Mouse (Mus musculus): ENCODE measurements around the gene Rffl. TPM values are rescaled to one million over a fixed set of nuclear protein-coding genes. Genes with fewer than 3 reads are reported as not detected.

The Rffl gene
- total RNA-seq (2021) = 1 to 10 TPM; 5.8 to 7.5 TPM
- long read RNA-seq, experiment 1, partial matches to known transcripts = 4 of 14 reads
- long read RNA-seq, experiment 1, other reads (novel, unspliced or antisense) = 8 of 14 reads
- long read RNA-seq, experiment 2, partial matches to known transcripts = 5 of 23 reads
- long read RNA-seq, experiment 2, other reads (novel, unspliced or antisense) = 15 of 23 reads

- peak; percentile 96 to 99 for DNase-seq (ENCODE audit: low spot score in 2 of 2)
These were observed at the start of gene Rffl for GRCm38 (mm10) chr11:82871031-82871446. TSS of gene Rffl (minus strand) at chr11:82871210.

DNA sequence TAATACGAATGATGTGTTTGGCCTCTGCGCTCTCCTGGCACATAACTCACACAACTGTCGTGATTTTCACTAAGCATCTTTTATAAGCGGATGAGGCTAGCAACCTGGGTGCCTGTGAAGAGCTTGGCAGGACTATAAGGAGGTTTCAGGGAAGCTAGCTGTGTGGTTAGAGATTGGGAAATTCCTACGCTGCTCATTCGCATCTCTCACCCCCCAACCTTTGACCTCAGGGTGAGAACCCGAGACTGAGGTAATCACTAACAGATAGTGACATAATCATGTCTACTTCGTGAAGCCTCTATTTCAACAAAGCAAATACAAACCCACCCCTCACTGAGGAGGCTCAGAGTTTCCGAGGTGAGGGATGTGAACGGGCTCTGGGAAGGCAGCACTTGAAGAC, 49.8 kb upstream of the Rffl start:
- no peak for DNase-seq (ENCODE audit: low spot score in 2 of 2)

DNA sequence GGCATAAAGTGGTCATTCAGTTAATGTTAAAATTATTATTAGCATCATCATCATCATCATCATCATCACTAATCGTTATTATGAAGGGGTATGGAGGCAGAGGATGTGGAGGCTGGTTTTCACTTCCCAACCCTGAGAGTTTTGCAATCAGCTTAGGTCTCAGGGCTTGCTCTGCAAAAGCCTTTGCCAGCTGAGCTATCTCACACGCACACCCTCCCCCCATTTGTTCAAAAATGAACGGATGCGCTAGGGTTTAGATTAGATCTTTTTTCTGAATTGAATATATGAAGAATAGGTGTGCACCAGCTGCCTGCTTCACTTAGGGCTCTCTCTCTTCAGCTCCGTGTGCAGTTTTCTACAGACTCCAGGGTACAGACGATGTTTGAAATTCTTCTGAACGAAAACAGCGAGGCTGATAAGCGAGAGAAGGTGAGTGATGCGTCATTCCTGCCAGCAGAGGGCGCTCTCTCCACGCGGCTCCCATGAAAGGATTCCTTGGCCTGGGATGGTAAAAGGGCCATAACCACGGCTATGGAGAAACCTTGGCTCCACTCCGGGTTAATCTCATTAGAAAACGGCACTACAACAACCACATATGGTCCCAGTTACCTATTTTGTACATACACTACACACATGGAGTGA, 43.8 kb upstream of the Rffl start:
- peak; percentile 80 to 81 for DNase-seq (ENCODE audit: low spot score in 2 of 2)

DNA sequence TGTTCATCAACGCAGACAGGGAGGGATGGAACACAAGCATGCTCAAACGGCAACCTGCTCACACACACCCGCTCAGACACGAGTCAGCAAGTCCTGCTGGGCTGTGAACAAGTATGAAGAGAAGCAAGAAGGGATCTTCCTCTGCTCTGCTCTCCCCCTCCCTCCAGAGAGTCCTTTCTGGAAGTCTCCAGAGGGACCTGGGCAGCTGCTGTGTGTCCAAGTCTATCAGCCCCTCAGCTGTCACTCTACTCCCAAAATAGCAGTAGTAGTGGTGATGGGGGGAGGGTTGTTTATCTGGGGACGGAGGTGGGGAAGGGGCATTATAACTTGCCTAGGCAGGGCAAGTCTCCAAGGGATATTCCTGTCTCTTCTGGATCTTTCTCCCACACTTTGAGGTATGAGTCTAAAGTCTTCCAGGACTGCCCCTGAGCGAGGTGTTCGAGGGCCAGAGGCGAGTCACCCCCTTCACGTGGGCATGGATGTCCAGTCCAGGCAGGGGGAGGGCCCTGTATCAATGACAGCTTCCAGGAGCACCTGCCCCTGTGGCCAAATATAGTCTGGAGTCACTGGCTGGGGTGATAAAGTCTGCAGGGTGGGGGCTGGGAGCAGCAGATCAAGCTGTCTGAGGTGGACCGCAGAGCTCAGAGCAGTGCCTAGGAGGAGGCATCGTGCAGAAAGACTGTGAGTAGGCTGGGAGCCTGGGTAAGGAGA, 39.8 kb upstream of the Rffl start:
- DNase-seq (ENCODE audit: low spot score in 2 of 2) = no peak

DNA sequence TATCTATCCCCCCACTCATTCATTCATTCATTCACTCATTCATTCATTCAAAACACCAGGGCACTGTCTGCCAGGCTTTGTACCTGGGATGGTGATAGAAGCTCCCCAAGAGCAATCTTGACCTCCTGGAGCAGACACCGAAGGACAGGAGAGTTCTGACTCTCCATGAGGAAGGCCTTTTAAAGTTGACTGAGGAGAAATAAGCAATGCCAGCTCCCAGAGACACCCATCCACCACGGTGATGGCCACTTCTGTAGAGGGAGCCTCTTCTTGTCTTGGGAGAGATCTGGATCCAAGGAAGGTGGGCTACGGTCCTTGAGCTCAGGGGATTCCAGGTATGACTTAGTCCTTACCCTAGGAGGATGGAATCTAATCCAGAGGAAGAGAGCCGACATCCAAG, 39.2 kb upstream of the Rffl start, which contains the start of gene Unc45b:
TSS of gene Unc45b (plus strand) at position 301 of the 400 bp plus-strand sequence.
- DNase-seq (ENCODE audit: low spot score in 2 of 2) = no peak

GRCm38 (mm10) chr11:82908608-82908989, 37.6 kb upstream of the Rffl start:
- no peak for DNase-seq (ENCODE audit: low spot score in 2 of 2)

- peak; percentile 96 for DNase-seq (ENCODE audit: low spot score in 2 of 2)
These were observed 36.9 kb upstream of the Rffl start, which contains the start of gene Nle1 for GRCm38 (mm10) chr11:82907651-82908607. TSS of gene Nle1 (minus strand) at chr11:82908411.

DNA sequence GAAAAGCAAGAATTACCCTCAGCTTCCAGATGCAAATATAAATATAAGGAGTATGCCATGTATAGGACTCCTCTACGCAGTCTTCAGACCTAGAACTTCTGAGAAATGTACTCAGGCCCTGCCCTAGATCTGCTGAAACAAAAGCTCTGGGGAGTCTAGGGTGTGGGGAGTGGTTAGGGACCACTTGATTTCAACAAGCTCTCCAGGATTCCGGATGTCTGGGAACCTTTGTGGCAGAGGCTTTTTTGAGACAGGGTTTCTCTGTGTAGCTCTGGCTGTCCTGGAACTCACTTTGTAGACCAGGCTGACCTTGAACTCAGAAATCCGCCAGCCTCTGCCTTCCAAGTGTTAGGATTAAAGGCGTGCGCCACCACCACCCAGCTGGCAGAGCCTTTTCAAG, 34.8 kb upstream of the Rffl start:
- no peak for DNase-seq (ENCODE audit: low spot score in 2 of 2)

DNA sequence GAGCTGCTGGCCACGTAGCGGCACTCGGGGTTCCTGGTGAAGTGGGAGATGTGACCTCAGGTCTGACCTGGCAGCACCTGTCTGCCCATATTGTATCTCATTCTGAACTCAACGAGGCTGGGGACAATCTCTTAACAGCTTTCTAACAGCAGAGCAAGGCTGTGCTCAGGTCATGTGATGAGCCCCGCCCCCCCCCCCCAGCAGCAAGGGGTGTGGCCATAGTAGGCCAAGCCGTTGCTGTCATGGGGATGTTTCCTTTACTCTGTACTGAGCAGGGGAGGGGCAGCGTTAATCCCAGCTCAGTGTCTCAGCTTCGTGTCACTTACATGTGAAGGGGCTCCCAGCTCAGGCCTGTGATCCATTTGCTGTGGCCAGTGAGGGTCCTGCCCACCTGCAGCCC, 33.9 kb upstream of the Rffl start:
- DNase-seq (ENCODE audit: low spot score in 2 of 2) = no peak

GRCm38 (mm10) chr11:82901606-82902310, 30.7 kb upstream of the Rffl start:
- no peak for DNase-seq (ENCODE audit: low spot score in 2 of 2)

GRCm38 (mm10) chr11:82899720-82900119, 28.7 kb upstream of the Rffl start:
- DNase-seq (ENCODE audit: low spot score in 2 of 2) = no peak

DNA sequence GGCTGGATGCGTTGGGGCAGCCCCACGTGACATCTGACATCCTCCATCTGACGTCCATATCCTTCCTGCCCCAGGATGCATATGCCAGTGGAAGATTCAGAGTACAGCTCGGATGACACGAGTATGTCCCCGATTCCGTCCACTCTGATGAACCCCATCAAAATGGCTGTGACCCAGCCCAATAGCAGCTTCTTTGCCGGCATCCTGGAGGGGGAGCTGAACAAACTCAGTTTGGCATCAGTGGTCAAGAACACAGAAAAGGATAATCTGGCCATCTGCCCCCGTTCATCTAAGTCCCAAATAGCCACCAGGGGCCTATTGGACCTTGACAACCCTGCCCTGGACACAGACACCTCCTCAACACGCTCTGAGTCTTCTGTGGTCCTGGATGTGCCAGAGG, 26.5 kb upstream of the Rffl start:
- DNase-seq (ENCODE audit: low spot score in 2 of 2) = no peak

DNA sequence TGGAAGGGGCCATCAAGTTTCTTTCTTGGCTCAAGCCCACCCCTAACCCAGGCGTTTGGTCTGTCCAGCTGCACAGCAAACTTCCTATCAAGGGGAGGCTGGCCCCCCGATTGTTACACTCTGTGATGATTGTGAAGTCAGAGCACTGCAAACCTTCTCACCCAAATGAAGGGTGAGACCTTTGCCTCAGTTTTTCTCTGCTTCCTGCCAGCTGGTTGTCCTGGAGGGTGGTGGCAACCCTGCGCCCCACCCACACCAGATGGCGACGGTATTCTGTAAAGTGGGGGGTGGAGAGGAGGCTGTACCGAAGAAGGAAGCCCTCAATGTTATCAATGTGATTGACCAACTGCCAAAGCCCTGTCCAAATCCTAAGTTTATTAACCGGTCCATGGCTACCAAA, 20.9 kb upstream of the Rffl start, which contains the start of gene Fndc8:
TSS of gene Fndc8 (plus strand) at position 189 of the 400 bp plus-strand sequence.
- DNase-seq (ENCODE audit: low spot score in 2 of 2) = no peak

- peak; percentile 95 to 96 for DNase-seq (ENCODE audit: low spot score in 2 of 2)
These were observed 19.3 kb upstream of the Rffl start, which contains the start of gene Rad51d for GRCm38 (mm10) chr11:82890342-82890762. TSS of gene Rad51d (minus strand) at chr11:82890614.

DNA sequence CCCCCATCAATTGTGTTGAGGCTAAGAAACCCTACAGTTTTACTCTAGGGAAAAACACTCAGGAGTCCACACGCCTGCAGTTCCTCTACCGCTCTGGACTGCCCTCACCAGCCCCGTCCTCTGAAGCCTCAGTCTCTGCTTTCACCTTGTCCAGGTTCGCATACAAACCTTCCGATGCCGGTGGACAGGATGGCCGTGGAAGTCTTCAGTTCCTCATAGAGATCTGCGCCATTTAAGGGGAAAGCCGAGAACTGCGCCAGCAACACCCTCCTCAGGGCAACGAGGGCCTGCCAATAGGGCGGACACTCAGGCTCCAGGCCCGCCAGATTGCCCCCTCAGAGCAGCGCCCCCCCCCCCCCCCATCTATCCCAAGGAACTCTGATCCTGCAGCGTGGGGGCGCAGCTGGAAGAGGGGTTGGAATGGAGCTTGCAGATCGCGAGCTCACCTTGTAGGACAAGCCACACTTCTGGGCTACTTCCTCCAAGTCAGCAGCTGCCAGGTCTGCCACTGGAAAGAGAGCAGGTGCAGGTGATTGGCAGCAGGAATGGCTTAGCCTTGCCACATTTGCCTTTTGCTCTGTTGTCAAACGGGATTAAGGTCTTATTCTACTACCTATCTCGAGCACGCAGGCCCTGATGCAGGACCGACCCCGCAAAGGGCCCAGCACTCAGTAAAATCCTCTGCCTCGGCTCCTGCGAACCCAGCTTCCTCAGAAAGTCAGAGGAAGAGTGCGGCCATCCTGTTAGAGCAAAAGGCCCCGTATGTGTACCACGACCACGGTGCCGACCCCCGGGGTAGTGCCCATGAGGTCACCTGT, 18.7 kb upstream of the Rffl start:
- peak; percentile 25 to 26 for DNase-seq (ENCODE audit: low spot score in 2 of 2)

GRCm38 (mm10) chr11:82888491-82888946, 17.5 kb upstream of the Rffl start:
- DNase-seq (ENCODE audit: low spot score in 2 of 2) = no peak

GRCm38 (mm10) chr11:82886559-82886958, 15.5 kb upstream of the Rffl start:
- DNase-seq (ENCODE audit: low spot score in 2 of 2) = no peak

GRCm38 (mm10) chr11:82883180-82883579, 12.2 kb upstream of the Rffl start:
- DNase-seq (ENCODE audit: low spot score in 2 of 2) = no peak

DNA sequence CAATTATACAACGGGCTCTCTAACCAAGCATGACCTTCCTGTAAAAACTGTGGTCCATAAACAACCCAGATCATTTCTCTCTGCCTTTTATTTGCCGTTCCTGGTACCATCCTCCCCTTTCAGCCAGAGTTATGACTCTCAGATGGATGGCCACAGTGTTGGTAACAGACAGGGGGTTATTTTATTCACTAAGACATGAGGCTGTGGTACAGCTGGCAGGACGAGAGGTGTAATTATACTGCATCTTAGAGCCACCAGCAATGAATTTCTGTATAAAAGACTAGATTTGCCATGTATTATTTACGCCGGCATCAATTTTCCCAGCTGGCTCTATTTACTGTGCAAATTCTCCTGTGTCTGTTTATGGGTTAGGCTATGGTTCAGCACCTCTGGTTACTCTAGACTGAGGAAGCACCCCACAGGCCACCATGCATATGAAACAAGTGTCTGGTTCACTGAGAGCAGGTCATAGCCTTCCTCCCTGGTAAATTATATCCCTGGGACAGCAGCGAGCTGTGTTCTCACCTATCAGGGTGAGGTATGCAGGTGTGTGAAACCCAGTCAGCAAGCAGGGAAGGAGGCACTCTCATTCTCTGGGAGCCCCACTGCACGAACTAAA, 6.8 kb upstream of the Rffl start:
- DNase-seq (ENCODE audit: low spot score in 2 of 2) = no peak
